Mouse (Mus musculus) kidney, postnatal 36 days (tissue): ENCODE results near the gene Prkd3.
A peak's percentile ranks its signal among the peaks of the same experiment; 100 is the strongest.

Source experiments
- DNase-seq, 2 experiments: peaks; one replicate each; pipeline ENCODE4 v3.0.0; 2021 to 2022; ENCODE audit warnings: mixed read lengths in 2 of 2

The Prkd3 gene

DNA sequence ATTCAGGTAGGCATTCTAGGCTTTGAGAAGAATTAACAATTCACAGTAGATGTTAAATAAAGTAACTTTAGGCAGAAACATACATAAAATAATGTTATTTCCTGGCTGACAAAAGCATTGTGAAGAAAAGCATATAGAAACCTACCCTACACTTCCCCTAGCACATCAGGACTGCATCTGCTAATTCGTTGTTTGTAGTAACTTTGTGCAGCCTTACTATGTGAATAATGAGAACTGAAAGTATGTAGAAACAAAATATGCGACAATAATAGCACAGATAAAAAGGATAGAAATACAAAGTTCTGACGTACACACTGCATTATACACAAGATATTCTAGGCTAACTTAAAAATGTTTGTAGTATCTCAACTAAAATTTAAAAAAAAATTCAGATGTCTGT, 21.4 kb downstream of the Prkd3 start:
- DNase-seq = no peak

GRCm38 (mm10) chr17:78998130-78998529, 22.5 kb downstream of the Prkd3 start:
- DNase-seq = no peak

DNA sequence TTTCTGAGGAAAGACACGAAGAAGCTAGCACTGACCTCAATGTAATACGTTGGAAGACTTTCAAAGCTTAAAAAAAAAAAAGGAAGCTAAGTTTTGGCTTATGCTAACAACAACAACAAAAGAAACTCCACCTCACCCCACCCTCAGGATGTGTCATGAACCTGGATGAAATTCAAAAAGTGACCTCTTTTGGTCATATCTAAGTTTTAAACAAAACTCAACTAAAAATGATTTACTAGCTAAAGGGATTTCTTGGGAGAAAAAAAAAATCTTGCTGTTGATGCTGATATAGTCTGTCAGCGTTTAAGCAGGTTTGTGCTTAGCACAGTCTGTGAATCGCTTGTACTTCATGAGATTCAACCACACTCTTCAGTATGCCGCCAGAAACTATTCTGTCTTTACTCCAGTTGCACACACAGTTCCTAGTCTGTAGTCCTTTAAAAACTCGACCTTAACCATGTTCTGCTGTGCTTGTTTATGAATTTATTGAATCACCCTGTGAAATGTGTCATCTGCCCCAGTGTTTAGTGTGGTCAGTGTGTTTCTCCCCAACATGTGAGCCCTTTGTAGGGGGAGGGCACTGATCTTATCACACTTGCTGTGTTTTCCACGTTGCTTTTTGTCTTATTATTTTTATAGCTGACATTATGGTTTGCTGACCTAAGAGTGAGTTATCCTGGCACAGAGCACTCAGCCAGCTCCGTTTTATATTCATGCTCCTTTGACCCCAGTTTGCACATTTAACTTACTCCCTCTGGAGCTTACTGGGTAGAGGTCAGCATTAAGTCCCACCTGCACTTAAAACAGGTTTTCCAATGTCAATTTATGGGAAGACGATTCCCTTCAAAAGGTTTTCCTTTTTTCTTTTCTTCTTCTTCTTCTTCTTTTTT, 25.4 kb downstream of the Prkd3 start:
- DNase-seq = peak; percentile 13 to 44

DNA sequence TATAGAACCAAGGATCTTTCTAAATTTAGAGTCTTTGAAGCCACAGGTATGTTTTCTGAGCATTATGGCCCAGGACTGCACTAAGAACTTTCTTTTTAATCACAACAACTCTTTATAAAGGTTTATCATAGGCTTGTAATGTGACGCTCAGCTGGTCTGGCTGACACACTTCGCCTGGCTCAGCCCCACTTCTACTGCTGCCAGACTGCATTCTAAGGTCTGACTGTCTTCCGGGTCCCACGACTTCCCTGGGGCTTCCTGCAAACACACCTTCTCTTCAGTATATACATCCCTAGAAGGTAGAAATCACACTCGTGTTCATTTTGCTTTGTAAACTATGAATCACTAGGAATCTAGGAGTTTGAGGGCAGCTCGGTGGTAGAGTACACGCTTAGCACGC, 26.2 kb downstream of the Prkd3 start:
- DNase-seq = peak in 1 of 2 experiments; percentile 32

GRCm38 (mm10) chr17:78993670-78994069, 26.9 kb downstream of the Prkd3 start:
- DNase-seq = no peak

DNA sequence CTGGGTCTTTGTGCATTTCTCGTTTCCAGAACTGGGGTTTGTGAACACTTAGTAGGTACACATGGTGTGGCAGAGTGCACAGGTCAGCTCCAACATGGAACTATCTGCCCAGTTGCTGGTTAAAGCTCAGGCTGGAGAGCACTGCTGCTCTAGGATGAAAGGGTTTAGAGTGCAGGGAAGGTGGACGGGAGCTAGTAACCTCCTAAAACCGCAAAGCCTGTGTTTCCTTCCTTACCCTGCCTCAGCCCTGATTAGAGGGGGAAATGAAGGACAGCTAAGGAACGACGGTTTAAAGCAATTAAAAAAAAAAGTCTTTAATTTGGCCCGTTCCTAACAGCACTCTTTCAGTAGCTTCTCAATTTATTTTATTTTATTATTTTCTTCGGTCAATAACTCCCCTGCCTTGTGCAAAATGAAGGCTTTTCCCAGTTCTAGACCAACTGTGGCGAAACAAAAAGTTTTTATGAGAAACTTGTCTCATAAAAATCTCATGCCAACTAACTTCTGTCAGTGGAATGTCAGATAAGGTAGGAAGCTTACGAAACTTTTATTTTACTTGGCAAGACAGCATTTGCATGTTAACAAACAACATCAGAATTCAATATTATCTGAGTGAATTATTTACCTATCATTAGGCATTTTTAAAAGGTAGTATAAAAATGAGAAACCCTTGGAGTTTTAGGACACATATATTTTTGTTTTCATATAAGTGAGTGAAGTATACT, 28.2 kb downstream of the Prkd3 start:
- DNase-seq = no peak

GRCm38 (mm10) chr17:78991549-78991948, 29.1 kb downstream of the Prkd3 start:
- no peak for DNase-seq

DNA sequence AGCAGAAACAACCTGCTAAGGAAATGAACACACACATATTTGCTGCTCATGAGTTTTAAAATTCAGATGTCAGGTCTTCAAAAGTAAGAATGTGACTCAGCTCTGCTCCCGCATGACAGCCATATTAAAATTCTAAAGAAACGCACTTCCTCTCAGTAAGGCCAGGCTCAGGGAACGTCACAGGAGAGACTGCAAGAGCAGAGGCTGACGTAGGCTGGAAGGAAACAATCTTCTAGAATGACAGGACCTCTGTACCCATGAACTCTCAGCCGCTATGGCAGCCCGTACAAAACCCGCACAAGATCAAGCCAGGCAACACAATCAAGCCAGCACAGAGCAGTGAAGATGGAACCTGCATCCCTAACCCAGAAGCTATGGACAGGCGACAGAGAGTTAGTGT, 31.6 kb downstream of the Prkd3 start:
- peak; percentile 14 to 37 for DNase-seq

DNA sequence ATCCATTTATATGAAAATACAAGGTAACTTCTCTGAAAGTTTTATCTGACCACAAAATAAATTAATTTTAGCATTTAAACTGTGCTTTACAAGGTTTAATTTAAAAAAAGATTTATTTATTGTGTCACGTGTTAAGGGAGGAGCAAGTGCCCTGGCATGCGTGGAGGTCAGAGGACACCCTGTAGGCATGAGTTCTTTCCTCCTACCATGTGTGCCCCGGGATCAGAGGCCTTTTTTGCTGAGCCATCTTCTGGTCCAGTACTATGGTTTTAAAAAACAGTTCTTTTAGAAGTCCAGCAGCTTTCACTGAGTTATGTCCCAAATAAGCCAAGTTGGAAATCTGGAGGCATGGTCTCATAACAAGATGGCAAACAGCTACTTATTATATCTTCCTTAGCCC, 36.9 kb downstream of the Prkd3 start:
- DNase-seq = peak in 1 of 2 experiments; percentile 43

DNA sequence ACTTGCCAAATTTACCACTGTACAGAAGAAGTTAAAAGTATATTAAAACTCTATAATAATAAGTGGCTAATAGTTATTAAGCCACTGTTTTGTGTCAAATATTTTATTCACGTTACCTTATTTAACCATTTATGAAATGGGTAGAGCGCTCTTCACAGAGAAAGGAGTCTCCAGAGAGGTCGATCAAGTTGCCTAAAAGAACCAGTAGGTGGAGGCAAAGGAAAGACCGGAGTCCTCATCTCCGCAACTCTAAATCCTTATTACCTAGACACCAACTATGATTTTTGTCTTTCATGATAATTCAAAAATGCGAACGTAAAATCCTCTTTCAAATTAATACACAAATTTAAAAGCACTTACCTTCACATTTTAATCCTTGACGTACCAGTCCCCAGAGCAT, 37.5 kb downstream of the Prkd3 start:
- DNase-seq = no peak

- DNase-seq = no peak
Measured at GRCm38 (mm10) chr17:78968500-78968899, 52.1 kb downstream of the Prkd3 start.

GRCm38 (mm10) chr17:78966092-78966883, 54.3 kb downstream of the Prkd3 start:
- DNase-seq = no peak

DNA sequence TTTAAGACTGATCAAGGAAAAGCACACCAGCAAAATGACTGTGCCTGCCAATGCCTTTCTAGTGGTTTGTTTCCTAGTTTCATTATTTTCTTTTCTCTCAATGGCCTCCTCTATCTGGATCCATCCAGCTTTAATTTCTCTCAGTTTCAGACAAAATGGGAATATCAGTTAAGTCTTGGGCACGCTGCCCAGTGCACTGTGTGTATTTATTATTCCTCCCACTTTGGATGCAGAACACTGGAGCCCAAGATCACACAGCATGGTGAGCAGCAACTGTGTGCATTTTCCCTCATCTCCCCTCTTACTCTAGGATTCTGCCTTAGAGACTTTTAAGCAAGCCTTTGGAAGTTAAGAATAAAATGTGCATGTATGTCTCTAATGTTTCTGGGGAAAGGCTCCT, 56.2 kb downstream of the Prkd3 start:
- DNase-seq = no peak

DNA sequence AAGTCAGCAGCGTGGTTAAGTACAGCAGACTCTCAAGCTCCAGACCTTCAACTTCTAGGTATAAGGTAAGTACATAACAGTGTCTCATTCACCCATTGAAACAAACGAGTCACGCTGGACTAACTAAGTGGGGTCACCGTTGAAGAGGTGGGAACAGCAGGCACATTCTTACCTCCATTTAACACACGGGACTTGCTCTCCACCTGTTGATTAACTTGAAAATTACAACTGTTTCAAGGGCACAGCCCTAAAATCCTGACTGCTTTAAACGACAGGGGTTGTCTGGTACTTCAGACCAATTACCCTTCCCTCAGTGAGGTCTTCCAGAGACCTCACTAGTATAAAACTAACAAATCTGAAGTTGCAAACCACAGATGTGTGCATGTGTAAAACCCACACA, 61.1 kb downstream of the Prkd3 start:
- DNase-seq = no peak

DNA sequence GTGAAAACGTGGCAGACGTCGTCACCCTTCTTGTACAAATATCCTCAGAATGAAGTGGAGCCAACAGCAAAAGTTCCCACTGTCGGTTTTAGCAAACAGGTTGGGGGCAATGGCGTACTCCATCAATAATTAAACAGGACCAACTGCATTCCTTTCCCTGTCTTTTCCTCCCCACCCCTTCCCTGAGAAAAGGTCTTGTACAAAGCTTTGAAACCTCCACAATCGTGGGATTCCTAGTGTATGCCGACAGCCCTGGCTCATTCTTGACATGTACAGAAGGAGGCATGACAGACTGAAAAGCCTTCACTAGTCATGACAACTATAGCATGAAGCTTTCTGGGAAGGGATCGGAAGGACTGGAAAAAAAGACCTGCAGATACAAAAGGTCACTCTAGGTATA, 67.4 kb downstream of the Prkd3 start:
- no peak for DNase-seq

DNA sequence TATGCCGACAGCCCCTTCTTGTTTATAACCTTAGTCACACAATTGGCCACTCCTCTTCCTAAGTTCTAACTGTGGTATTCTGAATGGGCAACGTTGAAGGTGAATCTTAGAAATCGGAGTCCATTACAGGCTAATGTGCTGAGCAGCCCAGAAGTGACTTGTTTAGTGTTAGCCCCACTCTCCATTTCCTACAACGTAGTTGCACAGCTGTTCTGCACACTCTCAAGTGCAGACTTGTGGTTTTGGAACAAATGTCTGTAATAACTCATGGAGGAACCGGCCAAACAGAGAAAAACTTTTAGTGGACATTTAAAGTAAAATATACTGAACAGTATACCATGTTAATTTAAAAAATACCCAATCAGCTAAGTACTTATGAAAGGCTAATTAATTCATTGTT, 68.5 kb downstream of the Prkd3 start:
- no peak for DNase-seq

DNA sequence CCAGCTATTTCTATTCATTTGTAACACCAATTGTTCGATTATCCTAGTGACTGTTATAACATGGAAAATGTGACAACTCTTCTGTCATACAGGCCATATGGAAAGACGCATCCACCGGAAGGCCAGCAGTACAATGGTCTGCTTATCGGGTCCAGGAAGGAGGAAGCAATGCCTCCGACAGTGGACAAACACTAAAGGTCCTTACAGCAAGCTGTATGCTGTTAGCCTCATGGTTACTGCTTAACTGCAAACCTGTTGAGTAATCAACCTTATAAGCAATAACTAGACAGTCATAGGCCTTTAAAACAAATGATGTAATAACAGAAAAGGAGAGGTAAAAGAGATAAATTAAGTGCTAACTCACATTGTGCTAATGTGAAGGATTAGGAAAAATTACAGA, 69.4 kb downstream of the Prkd3 start:
- DNase-seq = no peak

DNA sequence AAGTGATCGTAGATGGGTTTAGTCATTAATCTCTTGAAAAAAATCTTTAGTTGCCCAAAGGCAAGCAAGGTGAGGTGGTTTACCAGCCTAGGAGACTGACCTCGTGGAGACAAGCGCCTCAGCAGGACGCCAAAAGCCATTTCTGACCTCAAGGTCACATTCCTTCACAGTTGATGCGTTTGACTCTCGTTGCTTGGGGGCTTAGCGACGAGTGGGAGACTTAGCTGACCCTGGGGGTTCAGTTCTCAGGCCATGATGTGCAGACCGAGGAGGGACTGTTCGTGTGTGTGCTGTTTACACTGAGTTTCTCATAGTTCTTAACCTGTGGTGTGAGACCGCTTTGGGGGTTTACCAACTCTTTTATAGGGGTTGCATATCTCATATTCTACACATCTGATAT, 78.0 kb downstream of the Prkd3 start:
- no peak for DNase-seq

DNA sequence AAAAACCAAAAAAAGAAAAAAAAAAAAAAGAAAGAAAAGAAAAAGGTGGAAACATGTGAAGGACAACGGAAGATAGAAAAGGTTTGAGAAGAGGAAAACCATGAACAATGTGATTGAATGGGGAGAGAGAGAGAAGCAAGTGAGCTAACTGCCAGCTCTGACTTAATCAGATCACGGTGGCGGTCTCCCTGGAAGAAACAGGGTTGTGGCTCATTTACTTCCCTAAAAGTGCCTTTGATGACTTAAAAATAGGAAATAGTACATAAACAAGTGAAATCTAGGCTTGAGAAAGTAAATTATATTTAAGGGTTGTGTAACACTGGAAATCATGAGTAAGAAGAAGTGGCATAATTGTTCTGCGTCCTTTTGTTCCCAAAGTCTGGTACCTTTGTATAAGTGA, 81.7 kb downstream of the Prkd3 start:
- no peak for DNase-seq

DNA sequence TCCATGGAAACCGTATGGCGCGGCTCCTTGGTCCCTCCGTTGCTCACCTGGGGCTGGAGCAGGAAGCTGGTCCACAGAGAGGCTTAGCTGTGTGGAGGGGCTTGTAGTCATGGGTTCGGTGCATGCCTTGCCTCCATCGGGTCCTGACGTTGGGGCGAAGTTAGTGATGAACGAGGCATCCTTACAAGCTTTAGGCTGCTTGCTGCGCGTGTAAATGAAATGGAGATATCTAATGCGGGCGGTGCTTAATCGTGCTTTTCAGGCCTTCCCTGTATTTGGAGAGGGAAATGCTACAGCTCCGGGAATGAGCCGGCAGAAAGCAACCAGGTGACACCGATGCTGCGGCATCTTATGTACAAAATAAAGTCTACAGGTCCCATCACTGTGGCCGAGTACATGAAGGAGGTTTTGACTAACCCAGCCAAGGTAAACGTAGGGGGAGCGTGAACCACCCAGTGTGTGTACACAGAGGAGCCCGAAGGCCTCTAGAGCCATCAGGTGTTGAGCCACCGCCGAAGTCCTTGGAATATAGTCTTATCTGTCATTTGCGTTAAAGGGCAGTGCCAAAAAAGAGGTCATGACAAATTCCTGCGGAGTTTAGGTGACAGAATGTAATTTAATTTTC, 83.3 kb downstream of the Prkd3 start:
- DNase-seq = peak in 1 of 2 experiments; percentile 10

GRCm38 (mm10) chr17:78936466-78937228, 84.0 kb downstream of the Prkd3 start, which contains the start of the genes Cebpz and Ndufaf7:
Cebpz (minus strand) TSS chr17:78937066.
Ndufaf7 (plus strand) TSS chr17:78937136.
- DNase-seq = peak; percentile 98 to 99

GRCm38 (mm10) chr17:78935857-78936256, 84.8 kb downstream of the Prkd3 start:
- DNase-seq = no peak
